Mouse (Mus musculus): ENCODE measurements around the gene Gm9732. TPM values are rescaled to one million over a fixed set of nuclear protein-coding genes. Genes with fewer than 3 reads are reported as not detected.
"Not testable (repeated sequence)": the region's sequence is repeated elsewhere in the genome, so short reads cannot be mapped to it uniquely, and the experiment has no call there.

The Gm9732 gene
- total RNA-seq (2021), result not detected

GRCm38 (mm10) chr14:43274986-43275511 lies at the start of gene Gm9732:
TSS of gene Gm9732 (plus strand) at chr14:43275036.
- not testable (repeated sequence) for DNase-seq

DNA sequence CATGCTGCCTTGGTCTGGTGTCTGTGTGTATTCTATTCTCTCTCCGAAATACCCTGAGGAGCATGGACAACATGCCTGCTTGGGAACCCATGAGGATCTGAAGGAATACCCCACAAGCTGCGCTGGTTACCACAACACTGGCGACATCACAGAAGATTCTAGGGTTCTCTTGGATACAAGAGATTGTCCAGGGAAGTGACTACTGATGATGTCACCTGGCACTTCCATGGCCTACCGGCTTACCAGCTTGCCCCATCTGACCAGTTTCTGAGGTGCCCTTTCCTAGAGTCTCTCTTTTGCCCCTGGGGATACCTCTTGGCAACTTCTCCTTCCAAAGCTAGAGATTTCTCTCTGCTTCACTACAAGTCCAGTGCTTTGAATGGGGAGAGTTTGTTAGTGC lies 39.6 kb upstream of the Gm9732 start, which contains the start of gene Gm8122:
TSS of gene Gm8122 (minus strand) at position 101 of the 400 bp plus-strand sequence.
- DNase-seq, result not testable (repeated sequence)

- DNase-seq, result peak in 1 of 2 experiments; percentile 8
Observed at GRCm38 (mm10) chr14:43237769-43238168, 37.1 kb upstream of the Gm9732 start.

- not testable (repeated sequence) for DNase-seq
Observed at GRCm38 (mm10) chr14:43249611-43250170, 25.1 kb upstream of the Gm9732 start.

GRCm38 (mm10) chr14:43250549-43251253 lies 24.1 kb upstream of the Gm9732 start:
- not testable (repeated sequence) for DNase-seq

GRCm38 (mm10) chr14:43256511-43256910 lies 18.3 kb upstream of the Gm9732 start:
- DNase-seq, result not testable (repeated sequence)

DNA sequence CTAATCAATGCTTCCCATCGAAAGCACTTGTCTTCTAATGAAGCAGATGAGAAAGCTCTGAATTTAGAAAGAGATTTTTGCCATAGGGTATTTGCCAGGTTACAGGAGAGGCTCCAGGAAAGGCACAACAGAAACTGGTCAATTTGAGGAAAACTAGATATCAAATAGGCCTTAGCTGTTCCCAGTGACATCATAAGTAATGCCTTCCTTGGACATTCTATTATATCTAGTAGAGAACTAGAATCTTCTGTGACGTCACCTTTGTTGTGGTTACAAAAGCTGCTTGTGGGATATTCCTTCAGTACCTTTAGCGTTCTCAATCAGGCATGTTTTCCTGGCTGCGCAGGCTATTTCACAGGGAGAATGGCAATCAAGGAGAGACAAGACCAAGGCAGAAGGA lies 16.5 kb upstream of the Gm9732 start, which contains the start of gene Gm8126:
TSS of gene Gm8126 (plus strand) at position 301 of the 400 bp plus-strand sequence.
- not testable (repeated sequence) for DNase-seq

- not testable (repeated sequence) for DNase-seq
Observed at GRCm38 (mm10) chr14:43263421-43263820, 11.4 kb upstream of the Gm9732 start.

- DNase-seq, result not testable (repeated sequence)
Observed at GRCm38 (mm10) chr14:43268521-43269084, 6.2 kb upstream of the Gm9732 start.

GRCm38 (mm10) chr14:43269211-43269610 lies 5.6 kb upstream of the Gm9732 start:
- DNase-seq, result not testable (repeated sequence)

- DNase-seq, result not testable (repeated sequence)
Observed at GRCm38 (mm10) chr14:43273161-43273560, 1.7 kb upstream of the Gm9732 start.

DNA sequence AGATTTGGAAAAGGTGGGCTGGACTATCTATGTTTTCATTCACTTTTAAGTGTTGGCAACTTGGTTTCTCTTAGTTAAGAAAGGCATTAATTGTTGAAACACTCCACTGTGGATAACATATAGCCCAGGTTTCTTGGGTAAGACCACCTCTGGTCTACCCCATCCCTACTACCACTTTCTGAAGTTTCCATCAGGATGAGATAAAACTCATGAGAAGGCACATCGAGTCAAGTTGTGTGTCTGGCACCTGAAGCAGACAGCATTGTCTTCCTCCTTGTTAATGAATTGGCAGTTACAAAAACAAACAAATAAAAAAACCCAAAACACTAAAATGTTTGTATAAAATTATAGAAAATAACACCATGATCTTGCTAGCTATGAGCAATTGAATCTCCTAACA lies 916 bp downstream of the Gm9732 start:
- DNase-seq, result not testable (repeated sequence)

- DNase-seq, result not testable (repeated sequence)
Observed at GRCm38 (mm10) chr14:43277468-43277867, 2.6 kb downstream of the Gm9732 start.

DNA sequence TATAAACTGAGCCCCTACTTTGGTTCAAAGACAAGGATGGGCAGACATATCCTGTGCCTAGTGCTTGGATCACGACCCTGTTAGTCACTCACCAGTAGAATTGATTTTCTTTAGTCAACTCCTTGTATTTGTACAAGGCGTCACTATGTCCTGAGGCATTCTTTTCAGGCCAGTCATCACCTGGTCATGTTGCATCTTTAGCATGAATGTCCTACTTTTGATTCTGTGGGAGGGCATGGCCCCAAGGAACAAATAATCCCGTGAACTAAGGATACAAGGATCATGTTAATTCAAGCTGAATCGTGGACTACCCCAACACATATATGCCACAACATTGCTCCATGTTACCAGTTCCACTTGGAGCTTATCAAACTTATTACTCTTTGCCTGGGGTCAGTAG lies 3.3 kb downstream of the Gm9732 start:
- DNase-seq, result not testable (repeated sequence)

- DNase-seq, result not testable (repeated sequence)
Observed at GRCm38 (mm10) chr14:43278681-43279080, 3.8 kb downstream of the Gm9732 start.

DNA sequence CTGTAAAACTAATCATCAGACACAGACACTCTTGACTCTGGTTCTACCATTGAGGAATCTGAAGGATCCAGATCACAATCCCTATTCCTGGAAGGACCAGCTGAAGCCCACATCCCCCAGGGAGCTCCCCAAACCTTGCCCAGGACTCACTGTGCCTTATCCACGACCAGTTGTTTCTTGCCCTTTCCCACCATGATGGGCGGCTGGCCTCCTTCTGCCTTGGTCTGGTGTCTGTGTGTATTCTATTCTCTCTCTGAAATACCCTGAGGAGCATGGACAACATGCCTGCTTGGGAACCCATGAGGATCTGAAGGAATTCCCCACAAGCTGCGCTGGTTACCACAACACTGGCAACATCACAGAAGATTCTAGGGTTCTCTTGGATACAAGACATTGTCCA lies 18.7 kb downstream of the Gm9732 start, which contains the start of gene Gm8127:
TSS of gene Gm8127 (minus strand) at position 330 of the 400 bp plus-strand sequence.
- not testable (repeated sequence) for DNase-seq

DNA sequence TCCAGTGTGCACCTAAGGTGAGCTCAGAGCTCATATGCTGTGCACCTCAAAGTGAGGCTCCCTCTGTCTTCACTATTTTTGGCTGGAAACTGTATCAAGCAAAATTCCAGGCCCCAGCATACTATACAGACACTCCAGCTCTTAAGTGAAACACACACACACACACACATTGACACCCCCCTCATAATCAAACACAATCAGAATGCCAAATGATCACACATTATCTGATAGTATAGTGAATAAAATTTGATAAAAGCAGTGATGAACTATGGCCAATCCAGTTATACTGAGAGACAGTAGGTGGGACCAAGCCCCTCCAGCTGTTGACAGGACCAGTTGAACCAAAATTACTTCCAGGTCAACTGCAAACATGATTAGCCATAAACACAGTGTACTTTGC lies 44.7 kb downstream of the Gm9732 start:
- DNase-seq, result not testable (repeated sequence)

GRCm38 (mm10) chr14:43328603-43329002 lies 53.8 kb downstream of the Gm9732 start:
- DNase-seq, result not testable (repeated sequence)

DNA sequence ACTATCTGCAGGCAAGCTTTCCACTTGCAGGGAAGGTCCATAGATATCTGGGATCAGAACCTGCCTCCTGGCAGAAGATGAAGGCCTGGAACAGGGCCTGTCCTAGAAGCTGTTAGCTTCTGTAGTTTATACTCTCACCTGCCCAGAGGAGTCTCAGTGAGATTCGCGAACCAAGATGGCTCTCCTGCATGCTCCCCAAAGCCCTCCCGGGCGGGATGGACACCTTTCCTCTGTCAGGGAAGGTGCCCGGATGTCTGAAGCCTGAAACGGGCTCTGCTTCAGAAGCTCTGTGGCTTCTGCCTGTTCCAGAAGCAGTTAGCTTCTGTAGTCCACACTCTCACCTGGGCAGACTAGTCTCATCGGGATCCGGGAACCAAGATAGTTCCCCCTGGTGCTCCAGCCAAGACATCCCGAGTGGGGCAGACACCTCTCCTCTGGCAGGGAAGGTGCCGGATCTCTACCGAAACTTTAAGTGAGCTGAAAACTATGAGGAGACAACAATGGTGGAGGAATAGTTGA lies 56.6 kb downstream of the Gm9732 start:
- DNase-seq, result not testable (repeated sequence)

DNA sequence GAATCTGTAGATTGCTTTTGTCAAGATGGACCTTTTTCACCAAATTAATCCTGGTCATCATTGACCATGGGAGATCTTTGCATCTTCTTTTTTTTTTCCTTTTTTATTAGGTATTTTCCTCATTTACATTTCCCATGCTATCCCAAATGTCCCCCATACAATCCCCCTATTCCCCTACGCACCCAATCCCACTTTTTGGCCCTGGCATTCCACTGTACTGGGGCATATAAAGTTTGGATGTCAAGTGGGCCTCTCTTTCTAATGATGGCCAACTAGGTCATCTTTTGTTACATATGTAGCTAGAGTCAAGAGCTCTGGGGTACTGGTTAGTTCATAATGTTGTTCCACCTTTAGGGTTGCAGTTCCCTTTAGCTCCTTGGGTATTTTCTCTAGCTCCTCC lies 62.8 kb downstream of the Gm9732 start:
- DNase-seq, result not testable (repeated sequence)

GRCm38 (mm10) chr14:43347711-43348110 lies 72.9 kb downstream of the Gm9732 start, which contains the start of gene 1700001F09Rik:
TSS of gene 1700001F09Rik (minus strand) at chr14:43347811.
- not testable (repeated sequence) for DNase-seq

- DNase-seq, result not testable (repeated sequence)
Observed at GRCm38 (mm10) chr14:43352944-43353343, 78.1 kb downstream of the Gm9732 start.

Measured in layer of hippocampus, postnatal 36 days (tissue).